Mouse (Mus musculus) layer of hippocampus, postnatal 25 days (tissue): ENCODE measurements at regions not wholly inside any gene's neighbourhood (a gene's known extent, or its start where the extent isn't known, plus 50 kb on each side); places are given as distances from the start of the nearest gene placed in this dataset.

Experiments used
- DNase-seq, 2 experiments: peaks; one replicate each; pipeline ENCODE4 v3.0.0; 2022; ENCODE audit warnings: mixed read lengths in 2 of 2, low spot score in 1 of 2; ENCODE audit errors: extremely low spot score in 1 of 2

GRCm38 (mm10) chr3:16819218-16820122 lies 813.2 kb upstream of the Gm5150 start:
- no peak for DNase-seq

DNA sequence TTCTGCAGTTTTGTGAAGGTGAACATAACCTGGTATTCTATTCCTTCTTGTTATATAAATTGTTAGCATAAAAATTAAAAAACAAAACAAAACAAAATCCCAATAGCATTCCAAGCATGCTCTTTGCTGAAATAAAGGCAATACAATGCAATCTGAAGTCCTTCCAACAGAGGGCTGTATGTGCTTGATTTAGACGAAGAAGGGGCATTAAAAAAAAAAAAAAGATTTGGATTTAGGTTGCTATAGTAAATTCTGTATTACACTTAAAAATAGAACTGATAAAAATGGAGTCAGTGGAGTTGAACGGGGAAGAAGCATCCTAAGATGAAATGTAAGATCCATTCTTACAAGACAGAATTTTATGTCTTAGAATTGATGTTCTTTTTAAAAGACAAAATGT lies 810.6 kb upstream of the Gm5150 start:
- no peak for DNase-seq

- no peak for DNase-seq
These were observed 809.9 kb upstream of the Gm5150 start for GRCm38 (mm10) chr3:16816101-16816500.

- no peak for DNase-seq
These were observed 804.8 kb upstream of the Gm5150 start for GRCm38 (mm10) chr3:16810878-16811611.

DNA sequence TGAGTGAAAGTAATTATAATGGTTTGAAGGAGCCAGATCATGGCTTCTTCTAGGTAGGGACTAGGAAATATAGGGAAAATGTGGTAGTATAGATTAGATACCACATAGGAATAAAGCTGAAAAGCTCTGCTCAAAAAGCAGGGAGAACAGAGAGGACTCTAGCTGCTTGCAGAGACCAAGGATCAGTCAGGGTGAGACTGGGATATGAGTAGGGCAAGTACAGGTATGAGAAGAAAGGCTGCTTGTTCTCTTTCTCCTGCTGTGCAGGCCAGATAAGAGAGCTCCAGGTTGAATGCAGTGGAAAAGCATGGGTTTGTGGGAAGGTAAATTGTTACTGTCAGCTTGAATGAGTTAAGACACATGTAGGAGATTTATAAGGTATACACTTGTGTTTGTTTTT lies 797.4 kb upstream of the Gm5150 start:
- DNase-seq: no peak
